Mouse (Mus musculus): Measurements from ENCODE around the gene Acp5.
"Not testable (repeated sequence)": the region's sequence is repeated elsewhere in the genome, so short reads cannot be mapped to it uniquely, and the experiment has no call there.

Acp5 gene

GRCm38 (mm10) chr9:22135644-22136390, at the start of gene Acp5:
Acp5 (minus strand) TSS chr9:22135711.
- DNase-seq (ENCODE audit: inconsistent age in 2 of 2, low spot score in 1 of 2) = no peak

DNA sequence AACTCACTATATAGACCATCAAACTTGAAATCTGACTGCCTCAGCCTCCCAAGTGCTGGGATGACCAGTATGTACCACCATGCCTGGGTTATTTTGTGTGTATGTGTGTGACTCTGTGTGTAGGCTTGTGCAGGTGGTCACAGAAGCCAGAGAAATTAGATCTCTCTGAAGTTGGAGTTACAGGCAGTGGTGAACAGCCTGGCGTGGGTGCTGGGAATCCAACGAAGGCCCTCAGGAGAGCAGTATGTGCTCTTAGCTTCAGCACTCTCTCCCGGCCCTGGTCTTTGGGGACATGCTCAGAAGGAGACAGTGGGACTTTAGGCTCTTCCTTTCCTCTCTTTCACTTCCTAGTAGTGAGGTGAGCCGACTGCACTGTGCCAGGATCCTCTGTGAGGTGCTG, 36.8 kb upstream of the Acp5 start:
- no peak for DNase-seq (ENCODE audit: inconsistent age in 2 of 2, low spot score in 1 of 2)

GRCm38 (mm10) chr9:22169327-22169726, 33.8 kb upstream of the Acp5 start:
- no peak for DNase-seq (ENCODE audit: inconsistent age in 2 of 2, low spot score in 1 of 2)

- DNase-seq (ENCODE audit: inconsistent age in 2 of 2, low spot score in 1 of 2) = no peak
These were observed 32.2 kb upstream of the Acp5 start for GRCm38 (mm10) chr9:22167751-22168150.

DNA sequence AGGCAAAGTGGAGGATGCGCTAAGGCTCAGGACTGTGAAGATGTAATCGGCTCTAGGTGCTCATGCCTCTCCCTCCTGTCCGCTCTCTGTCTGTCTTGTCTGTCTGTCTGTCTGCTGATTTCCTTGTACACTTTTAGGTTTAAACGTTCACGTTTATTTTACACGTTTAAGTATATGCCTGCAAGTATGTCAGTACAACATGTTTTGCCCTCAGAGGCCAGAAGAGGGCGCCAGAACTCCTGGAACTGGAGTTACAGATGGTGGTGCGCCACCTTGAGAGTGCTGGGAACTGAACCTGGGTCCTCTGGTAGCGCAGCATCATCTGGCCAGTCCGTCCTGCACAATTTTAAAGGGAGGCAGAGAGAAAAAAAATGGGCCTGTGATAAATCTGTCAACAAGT, 31.2 kb upstream of the Acp5 start:
- DNase-seq (ENCODE audit: inconsistent age in 2 of 2, low spot score in 1 of 2) = no peak

GRCm38 (mm10) chr9:22165964-22166363, 30.5 kb upstream of the Acp5 start:
- DNase-seq (ENCODE audit: inconsistent age in 2 of 2, low spot score in 1 of 2) = no peak

- peak; percentile 65 to 85 for DNase-seq (ENCODE audit: inconsistent age in 2 of 2, low spot score in 1 of 2)
These were observed 29.5 kb upstream of the Acp5 start for GRCm38 (mm10) chr9:22164711-22165668.

GRCm38 (mm10) chr9:22162912-22163311, 27.4 kb upstream of the Acp5 start:
- no peak for DNase-seq (ENCODE audit: inconsistent age in 2 of 2, low spot score in 1 of 2)

GRCm38 (mm10) chr9:22162305-22162704, 26.8 kb upstream of the Acp5 start:
- no peak for DNase-seq (ENCODE audit: inconsistent age in 2 of 2, low spot score in 1 of 2)

DNA sequence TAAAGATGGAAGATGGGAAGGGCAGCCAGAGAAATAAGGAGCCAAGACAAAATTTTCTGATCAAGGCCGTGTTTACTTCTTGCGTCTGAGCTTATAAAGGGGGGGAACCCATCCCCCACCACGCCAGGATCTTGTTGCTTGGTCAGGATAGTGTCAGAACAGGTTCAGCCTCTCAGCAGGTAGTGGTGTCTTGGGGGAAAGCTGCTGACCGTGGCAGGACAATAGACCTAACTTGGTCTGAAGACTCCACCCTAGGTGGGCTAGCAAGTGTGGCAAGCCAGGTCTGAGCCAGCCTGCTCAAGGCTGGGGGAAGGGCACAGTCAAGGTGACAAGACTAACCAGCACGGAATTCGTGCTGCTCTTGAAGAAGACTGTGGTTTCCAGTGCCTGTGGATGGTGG, 25.8 kb upstream of the Acp5 start:
- no peak for DNase-seq (ENCODE audit: inconsistent age in 2 of 2, low spot score in 1 of 2)

- DNase-seq (ENCODE audit: inconsistent age in 2 of 2, low spot score in 1 of 2) = peak in 1 of 2 experiments; percentile 36
These were observed 22.2 kb upstream of the Acp5 start for GRCm38 (mm10) chr9:22157516-22158265.

GRCm38 (mm10) chr9:22156497-22157245, 21.2 kb upstream of the Acp5 start, which contains the start of gene Pigyl:
Pigyl (plus strand) TSS chr9:22156846.
- peak; percentile 99 for DNase-seq (ENCODE audit: inconsistent age in 2 of 2, low spot score in 1 of 2)

GRCm38 (mm10) chr9:22155614-22156013, 20.1 kb upstream of the Acp5 start:
- DNase-seq (ENCODE audit: inconsistent age in 2 of 2, low spot score in 1 of 2) = peak; percentile 68 to 91

DNA sequence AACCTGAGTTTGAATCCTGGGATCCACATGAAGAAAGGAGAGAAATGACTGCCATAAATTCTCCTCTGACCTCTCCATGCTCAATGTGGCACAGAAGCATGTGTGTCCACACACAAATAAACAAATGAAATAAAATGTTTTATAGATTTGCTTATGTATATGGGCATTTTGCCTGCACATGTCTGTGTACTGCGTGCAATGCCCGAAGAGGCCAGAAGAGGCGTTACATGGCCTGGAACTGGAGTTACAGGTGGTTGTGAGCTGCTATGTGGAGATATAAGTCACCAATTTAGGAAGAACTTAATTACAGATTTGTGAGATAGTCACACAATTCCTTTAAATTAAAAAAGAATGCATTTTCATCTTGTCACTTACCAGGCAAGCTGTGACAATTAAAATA, 18.3 kb upstream of the Acp5 start:
- DNase-seq (ENCODE audit: inconsistent age in 2 of 2, low spot score in 1 of 2) = no peak

DNA sequence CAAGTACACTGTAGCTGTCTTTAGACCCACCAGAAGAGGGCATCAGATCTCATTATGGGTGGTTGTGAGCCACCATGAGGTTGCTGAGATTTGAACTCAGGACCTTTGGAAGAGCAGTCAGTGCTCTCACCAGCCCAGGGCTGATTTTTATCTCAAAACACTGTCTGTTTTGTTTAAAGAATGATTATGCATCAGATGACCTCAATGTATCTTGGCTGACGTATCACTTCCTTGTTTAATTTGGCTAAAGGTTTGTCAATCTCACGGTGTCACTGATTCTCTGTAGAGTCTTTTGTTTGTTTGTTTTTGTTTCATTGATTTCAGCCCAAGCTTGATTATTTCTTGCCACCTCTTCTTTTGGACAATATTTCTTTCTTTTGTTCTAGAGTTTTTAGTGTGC, 15.4 kb upstream of the Acp5 start:
- DNase-seq (ENCODE audit: inconsistent age in 2 of 2, low spot score in 1 of 2) = no peak

GRCm38 (mm10) chr9:22150249-22150693, 14.8 kb upstream of the Acp5 start:
- not testable (repeated sequence) for DNase-seq (ENCODE audit: inconsistent age in 2 of 2, low spot score in 1 of 2)

GRCm38 (mm10) chr9:22149426-22150248, 14.1 kb upstream of the Acp5 start:
- DNase-seq (ENCODE audit: inconsistent age in 2 of 2, low spot score in 1 of 2) = no peak

GRCm38 (mm10) chr9:22144304-22144965, 8.9 kb upstream of the Acp5 start:
- no peak for DNase-seq (ENCODE audit: inconsistent age in 2 of 2, low spot score in 1 of 2)

All from adrenal gland, adult (tissue).